Mouse (Mus musculus) liver, embryonic 11.5 days (tissue): Measurements from ENCODE around the gene Vwa1. TPM values are rescaled to one million over a fixed set of nuclear protein-coding genes. Genes with fewer than 3 reads are reported as not detected.

Experiments
- ATAC-seq: fragments of 200-750 bp; cut with Nextera tagmentation; replicated peaks from 2 replicates; pipeline ENCODE4 v1.8.0; 2017; ENCODE audit warnings: moderate number of reproducible peaks, mild to moderate bottlenecking, moderate TSS enrichment, moderate library complexity; ENCODE audit not compliant: low FRiP score
- DNase-seq: peaks from one replicate; pipeline ENCODE4 v3.0.0-alpha.2; 2017; ENCODE audit warnings: low spot score
- H3K27ac ChIP-seq: fragments of 300-500 bp; sonication (generic); 2 replicates; pipeline ENCODE4 v1.5.1; 2014; ENCODE audit warnings: mild to moderate bottlenecking, low read depth, low read length, control low read depth
- H3K27me3 ChIP-seq: fragments of 300-500 bp; sonication (generic); replicated peaks from 2 replicates; pipeline ENCODE4 v1.6.1; 2014; ENCODE audit warnings: low read length, mixed read lengths; ENCODE audit not compliant: control insufficient read depth, insufficient read depth
- H3K36me3 ChIP-seq: fragments of 300-500 bp; sonication (generic); 2 replicates; pipeline ENCODE4 v1.6.1; 2014; ENCODE audit warnings: mild to moderate bottlenecking, low read length, moderate library complexity, mixed read lengths; ENCODE audit not compliant: control insufficient read depth, insufficient read depth
- H3K4me1 ChIP-seq: fragments of 300-500 bp; sonication (generic); replicated peaks from 2 replicates; pipeline ENCODE4 v1.6.1; 2014; ENCODE audit warnings: low read length, mixed read lengths; ENCODE audit not compliant: control insufficient read depth, insufficient read depth
- H3K4me2 ChIP-seq: fragments of 300-500 bp; sonication (generic); 2 replicates; pipeline ENCODE4 v1.6.1; 2014; ENCODE audit warnings: mild to moderate bottlenecking, control low read depth, moderate library complexity
- H3K4me3 ChIP-seq: fragments of 300-500 bp; sonication (generic); 2 replicates; pipeline ENCODE4 v1.5.1; 2014; ENCODE audit warnings: low read depth, low read length, control low read depth
- H3K9ac ChIP-seq: fragments of 300-500 bp; sonication (generic); 2 replicates; pipeline ENCODE4 v1.6.1; 2014; ENCODE audit warnings: low read depth, low read length, control low read depth
- H3K9me3 ChIP-seq: fragments of 300-500 bp; sonication (generic); 2 replicates; pipeline ENCODE4 v1.6.1; 2016; ENCODE audit warnings: low read length, inconsistent platforms, mixed read lengths; ENCODE audit not compliant: control insufficient read depth
- WGBS: fragments of 180-500 bp; shearing (Covaris S2); extraction: QIAGEN DNeasy Blood & Tissue Kit; methylation state at CpG from one replicate; pipeline ENCODE4 v1.1.7; 2014; 5-methylcytosine and 5-hydroxymethylcytosine counted together
- polyA plus RNA-seq: library from polyadenylated mRNA; unstranded; fragments of >200 nt; fragmentation: Nextera tagmentation; extraction: Ambion mirVana; gene quantifications from 2 replicates; pipeline ENCODE4 v1.2.1, GENCODE M21; 2014

Vwa1 gene
- polyA plus RNA-seq, 1 experiment from 2014 or later, result 1.3 TPM

GRCm38 (mm10) chr4:155775855-155776254 is 1.4 kb upstream of the Vwa1 start:
- ATAC-seq (no peak), DNase-seq (no peak)
- H3K27ac ChIP-seq, result no peak overlapping the region
- no peak overlapping the region for H3K9ac ChIP-seq
- 79% methylated on average over 3 of the region's 3 CpGs for WGBS
- H3K36me3 ChIP-seq, result no peaks in the 10 kb centered on the region
- no peak overlapping the region for H3K4me2 ChIP-seq
- H3K4me1 ChIP-seq, result peaks cover 15% of the 10 kb centered on the region
- no peak overlapping the region for H3K4me3 ChIP-seq
- no peaks in the 10 kb centered on the region for H3K9me3 ChIP-seq
- H3K27me3 ChIP-seq, result peaks cover 40% of the 10 kb centered on the region

- Histone ChIP-seq H3K4me1 (peaks cover 21% of the 10 kb centered on the region), H3K27ac (no peak overlapping the region), H3K36me3 (no peaks in the 10 kb centered on the region), H3K27me3 (peaks cover 40% of the 10 kb centered on the region), H3K4me2 (peak overlapping the region; percentile 78), H3K4me3 (peak overlapping the region; percentile 42), H3K9me3 (no peaks in the 10 kb centered on the region), H3K9ac (no peak overlapping the region)
- WGBS, result 56% methylated on average over 9 of the region's 9 CpGs
- ATAC-seq (no peak), DNase-seq (no peak)
Measured at GRCm38 (mm10) chr4:155774971-155775740, 658 bp upstream of the Vwa1 start.

GRCm38 (mm10) chr4:155773335-155774078 is 991 bp downstream of the Vwa1 start:
- Histone ChIP-seq H3K4me1 (peaks cover 24% of the 10 kb centered on the region), H3K27me3 (peaks cover 40% of the 10 kb centered on the region), H3K9me3 (no peaks in the 10 kb centered on the region), H3K4me2 (peak overlapping the region; percentile 78), H3K27ac (no peak overlapping the region), H3K36me3 (no peaks in the 10 kb centered on the region), H3K4me3 (no peak overlapping the region), H3K9ac (peak overlapping the region; percentile 40)
- DNase-seq, result no peak
- WGBS, result 38% methylated on average over 5 of the region's 5 CpGs
- no peak for ATAC-seq

GRCm38 (mm10) chr4:155772786-155773185 is 1.7 kb downstream of the Vwa1 start:
- Histone ChIP-seq H3K27me3 (peaks cover 40% of the 10 kb centered on the region), H3K9ac (no peak overlapping the region), H3K27ac (no peak overlapping the region), H3K4me3 (no peak overlapping the region), H3K4me2 (no peak overlapping the region), H3K4me1 (peaks cover 24% of the 10 kb centered on the region), H3K9me3 (no peaks in the 10 kb centered on the region), H3K36me3 (no peaks in the 10 kb centered on the region)
- WGBS, result 76% methylated on average over 13 of the region's 13 CpGs
- DNase-seq, result no peak
- no peak for ATAC-seq

- DNase-seq (no peak), ATAC-seq (no peak)
- Histone ChIP-seq H3K27ac (no peak overlapping the region), H3K9me3 (no peaks in the 10 kb centered on the region), H3K4me3 (no peak overlapping the region), H3K9ac (no peak overlapping the region), H3K4me1 (peaks cover 19% of the 10 kb centered on the region), H3K4me2 (no peak overlapping the region), H3K36me3 (no peaks in the 10 kb centered on the region), H3K27me3 (peaks cover 40% of the 10 kb centered on the region)
- 63% methylated on average over 2 of the region's 2 CpGs for WGBS
Measured at GRCm38 (mm10) chr4:155771706-155772105, 2.8 kb downstream of the Vwa1 start.

- H3K27ac ChIP-seq, result no peak overlapping the region
Measured at GRCm38 (mm10) chr4:155770626-155771025, 3.9 kb downstream of the Vwa1 start.

GRCm38 (mm10) chr4:155769880-155770512 is 4.5 kb downstream of the Vwa1 start:
- DNase-seq, result peak; percentile 92
- under 1% methylated on average over 39 of the region's 39 CpGs for WGBS

More at GRCm38 (mm10) chr4:155770626-155771025, 3.9 kb downstream of the Vwa1 start:
- WGBS, result 48% methylated on average over 24 of the region's 24 CpGs
- Histone ChIP-seq H3K4me2 (peak overlapping the region; percentile 78), H3K4me1 (peaks cover 15% of the 10 kb centered on the region), H3K27me3 (peaks cover 36% of the 10 kb centered on the region), H3K4me3 (peak overlapping the region; percentile 61), H3K9ac (peak overlapping the region; percentile 79), H3K9me3 (no peaks in the 10 kb centered on the region), H3K36me3 (no peaks in the 10 kb centered on the region)
- ATAC-seq (no peak), DNase-seq (no peak)

GRCm38 (mm10) chr4:155769496-155769879 is 5.0 kb downstream of the Vwa1 start:
- 56% methylated on average over 5 of the region's 5 CpGs for WGBS
- Histone ChIP-seq H3K9me3 (no peaks in the 10 kb centered on the region), H3K4me2 (peak overlapping the region; percentile 78), H3K36me3 (no peaks in the 10 kb centered on the region), H3K4me3 (peak overlapping the region; percentile 61), H3K27ac (no peak overlapping the region), H3K4me1 (peaks cover 15% of the 10 kb centered on the region), H3K27me3 (peaks cover 25% of the 10 kb centered on the region), H3K9ac (peak overlapping the region; percentile 79)
- ATAC-seq (no peak), DNase-seq (no peak)

More at GRCm38 (mm10) chr4:155769880-155770512, 4.5 kb downstream of the Vwa1 start:
- H3K4me2 ChIP-seq, result peak overlapping the region; percentile 78
- H3K27me3 ChIP-seq, result peaks cover 29% of the 10 kb centered on the region
- peaks cover 15% of the 10 kb centered on the region for H3K4me1 ChIP-seq
- no peaks in the 10 kb centered on the region for H3K36me3 ChIP-seq
- 0 out of 2 replicates have a peak overlapping the region, but pooled peaks have one; percentile 26 for H3K27ac ChIP-seq
- H3K4me3 ChIP-seq, result peak overlapping the region; percentile 61
- peak overlapping the region; percentile 79 for H3K9ac ChIP-seq
- peak; percentile 88 for ATAC-seq
- no peaks in the 10 kb centered on the region for H3K9me3 ChIP-seq
